Mouse (Mus musculus) adrenal gland, postnatal 14 days (tissue): ENCODE measurements at regions not wholly inside any gene's neighbourhood (a gene's known extent, or its start where the extent isn't known, plus 50 kb on each side); places are given as distances from the start of the nearest gene placed in this dataset.

Experiments used
- DNase-seq: peaks from one replicate; pipeline ENCODE4 v3.0.0; 2021; ENCODE audit warnings: mixed read lengths

DNA sequence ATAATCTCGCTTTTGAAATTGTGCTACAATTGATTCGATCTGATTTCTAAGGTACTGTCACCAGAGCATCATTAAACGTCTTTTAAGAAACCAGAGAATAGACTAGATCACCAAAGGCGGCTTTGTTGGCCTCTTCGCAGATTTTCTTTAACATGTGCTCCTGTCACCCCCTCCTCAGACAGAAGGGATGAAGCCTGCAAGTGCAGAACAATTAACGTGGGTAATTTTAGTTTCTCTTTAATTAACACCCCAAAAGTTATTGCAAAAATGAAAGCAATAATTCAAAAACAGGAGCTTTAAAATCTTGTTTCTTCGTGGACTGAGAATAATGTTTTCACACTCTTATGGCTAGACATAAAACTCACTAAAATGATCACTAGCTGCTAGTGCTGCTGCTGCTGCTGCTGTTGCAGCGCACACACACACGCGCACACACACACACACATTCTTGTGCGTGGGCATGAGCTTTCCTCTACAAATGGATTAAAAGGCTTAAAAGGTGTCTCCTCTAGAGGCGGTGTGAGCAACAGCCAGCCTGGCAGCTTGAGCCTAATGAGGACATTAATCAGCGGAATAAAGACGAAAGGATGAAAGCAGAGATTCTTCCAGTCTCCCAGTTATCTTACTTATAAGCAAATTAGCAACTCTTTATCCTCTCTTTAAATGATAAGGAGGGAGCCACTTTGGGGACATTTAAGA, 550.5 kb upstream of the Btbd3 start:
- DNase-seq = no peak

DNA sequence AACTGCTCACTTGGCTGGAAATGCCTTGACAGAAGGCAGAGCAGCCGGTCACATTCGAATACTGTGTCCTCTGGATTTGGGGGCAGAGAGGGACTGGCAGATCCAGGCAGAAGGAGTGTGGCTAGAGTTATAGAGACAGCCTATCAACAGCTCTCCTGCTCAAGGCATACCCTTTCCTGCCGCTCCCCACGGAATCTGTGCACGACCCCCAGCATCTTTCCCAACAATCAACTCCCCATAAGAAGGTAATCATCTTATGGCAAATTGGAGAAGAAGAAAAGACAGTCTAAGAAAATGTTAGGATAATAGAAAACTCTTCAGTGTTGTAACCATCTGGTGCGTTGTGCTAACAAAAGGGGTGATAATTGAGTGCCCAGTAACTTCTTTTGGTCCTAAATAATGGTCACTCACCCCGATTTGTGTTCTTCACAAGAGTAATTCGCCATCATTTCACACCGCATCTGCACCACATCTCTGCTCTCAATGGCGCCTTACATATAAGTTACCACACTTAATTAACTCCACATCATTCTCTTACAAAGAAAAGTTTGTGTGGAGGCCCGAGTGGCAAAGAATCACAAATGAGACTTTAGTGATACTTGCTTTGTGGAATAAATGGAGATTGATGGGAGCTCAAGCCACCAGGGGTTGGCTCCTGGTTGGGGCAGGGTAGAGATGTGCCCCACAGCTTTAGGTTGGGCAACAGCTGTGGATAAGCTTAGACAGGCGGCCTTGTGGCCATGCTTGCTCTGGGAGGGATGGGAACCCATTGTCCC, 551.2 kb upstream of the Btbd3 start:
- no peak for DNase-seq

DNA sequence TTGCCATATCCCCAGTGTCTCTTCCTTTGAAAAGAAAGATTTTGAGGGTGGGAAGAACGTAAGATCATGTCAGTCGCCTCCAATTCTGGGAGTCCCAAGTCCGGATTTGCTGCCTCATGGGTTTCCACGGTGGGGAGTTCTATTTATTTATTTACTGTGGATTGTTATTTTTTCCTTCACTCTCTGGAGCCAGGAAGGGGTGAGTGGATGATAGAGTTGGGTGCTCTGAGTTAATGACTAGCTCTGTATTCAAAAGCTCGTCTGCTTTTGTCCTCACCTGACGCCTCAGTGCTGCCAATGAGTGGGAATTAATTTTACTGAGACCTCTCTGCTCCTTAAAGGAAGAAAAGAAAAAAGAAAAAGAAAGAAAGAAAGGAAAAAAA, 551.8 kb upstream of the Btbd3 start:
- DNase-seq = no peak

DNA sequence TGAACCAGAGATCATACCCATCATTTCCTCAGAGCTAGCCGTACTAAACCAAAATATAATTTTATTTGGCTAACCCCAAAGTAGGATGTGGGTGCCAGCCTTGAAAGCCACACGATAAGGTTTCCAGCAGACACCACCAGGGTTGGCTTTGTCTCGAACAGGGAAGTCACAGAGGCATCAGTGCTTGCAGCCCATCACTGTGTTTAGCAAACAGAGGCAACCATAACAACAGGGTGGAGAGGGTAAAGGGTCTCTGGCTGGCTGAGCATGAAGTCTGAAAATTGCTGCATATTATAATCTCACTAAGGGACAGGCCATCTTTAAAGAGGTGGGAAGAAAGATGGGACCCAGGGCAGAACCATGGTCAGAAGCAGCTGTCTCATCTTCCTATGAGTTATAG, 552.3 kb upstream of the Btbd3 start:
- DNase-seq = no peak

DNA sequence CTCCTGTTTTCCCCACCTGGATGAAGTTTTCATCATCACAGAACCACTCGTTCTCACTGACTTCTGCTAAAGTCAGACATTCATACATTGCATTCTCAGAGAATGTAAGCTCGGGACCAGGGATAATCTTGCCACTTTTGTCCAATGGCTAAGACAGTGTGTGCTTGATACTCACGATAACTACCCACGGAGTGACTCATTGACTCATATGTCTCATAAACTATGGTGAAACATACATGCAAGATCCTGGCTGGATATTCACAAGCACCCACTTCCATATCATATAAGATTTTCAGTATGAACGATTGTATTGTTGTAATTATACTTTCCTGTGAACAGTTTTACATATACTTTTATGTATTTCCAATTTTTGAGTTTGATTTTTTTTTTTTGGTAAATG, 560.5 kb upstream of the Btbd3 start:
- no peak for DNase-seq

DNA sequence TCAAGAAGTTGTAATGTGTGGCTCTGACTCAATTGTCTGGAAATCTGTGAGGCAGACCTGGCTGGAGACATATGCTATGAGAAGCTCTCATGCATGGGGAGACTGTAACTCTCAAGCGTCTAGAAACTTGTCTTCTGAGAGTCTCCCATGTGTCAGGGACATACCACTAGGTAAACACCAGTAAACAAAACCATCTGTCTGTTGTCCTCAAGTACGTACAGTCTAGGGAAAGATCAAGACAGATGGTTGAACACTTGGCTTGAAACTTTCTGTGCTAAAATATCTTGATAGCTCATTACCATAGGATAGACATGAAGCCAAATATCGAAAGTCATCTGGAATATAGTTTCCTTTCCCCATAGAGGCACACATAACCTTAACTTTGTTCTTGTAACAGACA, 562.3 kb upstream of the Btbd3 start:
- no peak for DNase-seq

DNA sequence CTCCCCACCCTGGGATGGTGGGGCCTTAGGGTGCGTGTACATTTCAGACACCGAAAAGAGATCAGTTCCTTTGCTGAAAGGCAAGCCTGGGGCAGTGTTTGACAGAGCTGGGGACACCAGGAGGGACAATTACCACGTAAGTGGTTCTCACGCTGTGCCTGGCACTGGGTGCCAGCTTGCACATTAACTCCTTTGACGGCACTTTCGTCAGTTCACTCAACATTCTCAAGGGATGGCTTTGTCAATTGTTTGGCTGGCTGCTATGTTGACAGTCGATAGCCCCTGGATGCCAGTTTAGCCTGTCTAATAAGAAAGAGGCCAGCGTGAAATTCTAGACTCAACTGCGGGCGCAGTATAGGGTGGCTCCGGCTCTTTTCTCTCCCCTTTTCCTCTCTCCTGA, 569.2 kb upstream of the Btbd3 start:
- no peak for DNase-seq

DNA sequence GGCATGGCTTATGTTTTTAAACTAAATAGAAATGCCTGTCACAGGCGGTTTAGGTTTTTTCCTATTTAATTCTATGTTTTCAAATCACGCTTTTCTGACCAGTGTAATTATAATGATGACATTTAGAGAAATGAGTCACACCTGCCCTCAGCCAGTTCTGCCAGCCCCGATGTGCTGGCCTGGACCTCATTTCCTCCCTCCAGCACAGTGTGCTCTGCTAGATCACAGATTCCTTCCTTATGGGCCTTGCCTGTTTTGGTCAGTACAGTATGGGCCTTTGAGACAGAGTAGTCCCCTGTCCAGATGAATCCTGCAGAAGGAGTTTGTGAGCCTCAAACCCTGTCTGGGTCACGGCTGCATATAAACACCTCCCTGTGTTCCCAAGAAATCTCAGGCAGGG, 569.6 kb upstream of the Btbd3 start:
- no peak for DNase-seq

DNA sequence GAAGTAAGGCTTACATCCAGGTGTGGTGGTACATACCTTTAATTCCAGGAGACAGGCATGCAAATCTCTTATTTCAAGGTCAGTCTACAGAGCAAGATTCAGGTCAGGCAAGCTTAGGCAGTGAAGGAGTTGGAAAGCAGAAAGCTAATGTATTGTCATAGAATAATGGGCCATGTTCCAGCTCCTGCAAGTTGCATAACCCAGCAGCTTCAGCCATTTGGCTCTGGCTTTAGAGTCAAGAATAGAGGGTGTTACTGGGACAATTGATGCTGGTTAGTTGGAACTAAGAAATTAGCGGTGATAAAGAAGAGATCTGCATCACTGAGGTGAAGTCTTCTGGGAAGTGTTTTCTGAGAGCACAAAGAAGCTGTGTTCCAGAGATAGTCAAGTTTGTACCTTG, 565.3 kb upstream of the Jag1 start:
- no peak for DNase-seq

DNA sequence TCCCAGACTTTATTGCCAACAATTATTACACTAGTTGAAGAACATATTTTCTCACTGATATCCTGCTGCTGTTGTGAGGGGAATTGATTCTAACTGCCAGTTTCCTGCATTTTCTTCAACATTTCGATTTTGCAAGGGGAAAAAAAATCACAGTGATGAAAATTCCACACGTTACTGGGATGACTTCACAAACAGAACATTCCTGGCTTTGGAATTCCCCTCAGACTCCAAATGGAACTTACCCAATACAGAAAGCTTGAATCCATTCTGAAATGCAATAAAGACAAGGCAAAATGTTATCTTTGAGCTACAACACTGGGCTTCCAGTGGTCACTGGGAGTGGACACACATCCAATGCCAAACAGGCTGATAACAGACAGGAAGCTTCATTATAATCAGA, 546.7 kb upstream of the Jag1 start:
- no peak for DNase-seq

DNA sequence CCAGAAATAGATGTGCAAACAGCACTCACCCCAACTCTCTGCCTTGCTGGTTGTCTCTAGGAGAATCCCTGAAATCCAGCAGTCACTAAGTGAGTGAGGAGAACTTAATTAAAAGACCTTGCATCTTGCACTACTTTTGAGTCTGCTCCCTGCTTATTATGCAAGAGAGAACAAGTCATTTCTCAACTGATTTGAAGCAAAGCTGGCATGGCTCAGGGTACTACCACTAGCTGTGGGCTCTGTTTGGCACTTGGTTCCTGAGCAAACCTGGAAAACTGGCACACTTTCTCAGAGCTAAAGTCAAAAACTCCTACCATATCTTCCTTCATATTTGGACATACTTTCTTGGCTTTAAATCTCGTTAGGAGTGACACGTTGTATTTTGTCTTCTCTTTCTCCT, 545.8 kb upstream of the Jag1 start:
- DNase-seq = peak; percentile 29

DNA sequence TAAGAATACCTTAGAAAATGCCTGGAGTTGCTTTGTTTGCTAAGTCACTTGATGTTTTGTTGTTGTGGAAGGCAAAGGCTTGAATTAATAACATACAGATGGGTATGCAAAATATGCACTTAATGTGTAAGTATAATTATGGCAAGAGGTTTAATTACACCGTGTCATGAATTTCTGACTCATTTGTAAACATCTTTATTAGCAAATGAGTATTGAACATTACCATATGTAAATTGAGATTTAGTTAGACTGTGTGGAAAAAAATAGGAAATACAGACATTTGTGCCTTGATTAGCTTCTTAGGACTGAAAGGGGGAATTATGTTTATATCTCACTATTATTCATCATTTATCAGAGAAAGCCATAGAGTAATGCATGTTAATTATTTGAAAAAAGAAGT, 544.0 kb upstream of the Jag1 start:
- no peak for DNase-seq

DNA sequence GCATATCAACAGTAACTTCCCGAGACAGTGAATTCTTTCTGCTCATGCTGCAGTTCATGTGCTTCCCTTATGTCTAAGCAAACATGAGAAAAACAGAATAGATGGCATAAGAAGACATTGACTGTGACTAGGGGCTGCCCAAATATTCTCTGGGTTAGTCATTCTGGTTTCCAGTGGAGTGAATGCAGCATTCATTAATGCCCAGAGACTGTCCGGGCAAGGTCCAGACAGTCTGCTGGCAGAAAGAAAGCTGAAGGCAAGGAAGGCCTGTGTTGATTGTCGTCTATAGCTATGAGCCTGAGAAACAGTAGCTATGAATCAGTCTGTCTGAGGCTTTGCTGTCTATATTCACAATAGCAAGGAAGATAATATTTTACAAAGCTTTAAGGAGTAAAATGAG, 537.9 kb upstream of the Jag1 start:
- no peak for DNase-seq

DNA sequence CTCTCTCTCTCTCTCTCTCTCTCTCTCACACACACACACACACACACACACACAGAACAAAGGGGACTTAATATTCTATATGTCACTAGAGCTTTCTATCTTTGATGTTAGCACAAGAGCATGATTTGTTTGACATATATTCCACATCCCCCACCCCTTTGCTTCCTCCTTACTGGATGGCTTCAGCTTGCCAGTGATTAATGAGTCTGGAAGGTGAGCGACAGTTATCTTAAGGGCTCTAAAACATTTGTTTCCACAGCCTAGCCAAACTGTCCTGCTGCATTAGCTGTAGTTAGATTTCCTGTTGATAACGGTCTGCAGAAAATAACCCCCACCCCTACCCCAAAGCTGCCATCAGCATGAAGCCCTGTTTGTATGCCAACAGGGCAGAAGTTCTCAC, 527.7 kb upstream of the Jag1 start:
- no peak for DNase-seq

DNA sequence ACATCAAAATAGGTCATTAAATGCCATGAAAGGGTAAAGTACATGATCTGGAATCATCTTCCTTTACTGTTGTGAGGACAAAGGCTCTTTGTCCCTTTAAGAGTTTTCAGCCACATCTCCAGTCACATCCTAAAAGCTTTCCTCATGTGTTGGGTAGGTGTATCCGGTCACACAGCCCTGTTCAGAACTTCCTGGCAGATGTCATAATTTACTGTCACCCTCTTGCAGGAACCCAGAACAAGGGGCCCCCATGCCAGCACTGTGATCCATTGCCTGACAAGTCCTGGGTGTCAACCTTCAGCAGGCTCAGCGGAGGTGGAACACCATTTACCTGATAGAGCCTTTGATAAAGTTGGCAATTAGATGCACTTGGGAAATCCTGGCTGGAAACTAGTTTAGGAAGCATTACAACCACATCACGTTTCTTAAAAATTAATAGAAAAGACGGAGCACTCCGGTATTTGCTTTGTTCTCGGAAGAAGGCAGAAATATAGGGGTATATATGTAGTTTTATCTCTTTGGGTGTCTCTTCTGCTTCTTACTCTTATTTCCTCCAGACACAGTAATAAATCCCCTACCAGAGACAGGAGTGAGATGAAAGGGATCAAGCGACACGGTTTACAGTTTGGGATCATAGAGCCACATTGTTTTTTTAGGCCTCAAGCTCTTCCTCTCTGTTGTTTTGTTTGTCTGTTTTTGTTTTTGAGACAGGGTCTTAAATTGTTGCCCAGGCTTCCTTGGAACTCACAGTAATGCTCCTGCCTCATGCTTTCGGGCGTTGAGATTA, 527.0 kb upstream of the Jag1 start:
- peak; percentile 29 for DNase-seq

DNA sequence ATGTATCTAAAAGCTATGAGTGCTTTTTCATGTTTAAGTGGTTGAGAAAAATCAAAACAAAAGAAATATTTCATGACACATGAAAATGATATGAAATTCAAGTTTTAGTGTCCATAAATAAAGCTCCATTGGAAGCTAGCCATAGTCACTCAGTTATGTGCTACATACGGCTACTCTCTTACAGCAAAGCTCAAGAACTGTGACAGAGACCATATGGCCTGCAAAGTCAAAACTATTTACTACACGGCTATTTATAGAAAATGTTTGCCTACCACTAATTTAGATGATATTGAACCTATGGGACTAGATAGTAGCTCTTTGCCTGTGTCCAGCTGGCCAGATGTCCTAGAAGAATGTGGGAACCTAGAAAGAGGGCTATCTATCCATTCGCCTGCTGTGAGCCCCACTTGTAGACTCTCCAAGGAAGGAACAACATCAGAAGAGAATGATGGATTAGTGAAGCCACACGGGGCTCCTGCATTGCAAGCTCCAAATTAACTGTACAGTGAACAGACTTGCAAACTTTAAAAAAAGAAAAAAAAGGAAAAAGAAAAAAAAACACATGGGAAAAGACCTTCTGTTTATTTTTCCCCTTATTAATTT, 518.7 kb upstream of the Jag1 start:
- DNase-seq = no peak

DNA sequence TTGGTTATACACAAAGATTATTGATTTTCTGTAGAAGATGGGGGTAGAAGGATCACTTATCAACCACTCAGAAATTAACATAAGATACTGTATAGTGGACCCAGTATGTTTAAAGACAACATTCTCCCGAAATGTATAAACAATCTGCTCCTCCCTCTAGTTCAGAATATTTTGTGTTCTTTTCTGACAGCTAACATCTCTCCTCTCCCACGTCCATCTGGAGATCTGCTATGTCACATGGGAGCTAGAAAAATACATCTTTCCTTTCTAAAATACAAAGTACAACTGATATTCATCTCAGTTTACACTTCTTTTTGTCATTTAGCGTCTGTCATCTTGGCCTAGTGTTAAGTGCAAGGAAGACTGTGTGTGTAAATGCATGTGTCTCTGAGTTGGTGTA, 500.2 kb upstream of the Jag1 start:
- DNase-seq = no peak

DNA sequence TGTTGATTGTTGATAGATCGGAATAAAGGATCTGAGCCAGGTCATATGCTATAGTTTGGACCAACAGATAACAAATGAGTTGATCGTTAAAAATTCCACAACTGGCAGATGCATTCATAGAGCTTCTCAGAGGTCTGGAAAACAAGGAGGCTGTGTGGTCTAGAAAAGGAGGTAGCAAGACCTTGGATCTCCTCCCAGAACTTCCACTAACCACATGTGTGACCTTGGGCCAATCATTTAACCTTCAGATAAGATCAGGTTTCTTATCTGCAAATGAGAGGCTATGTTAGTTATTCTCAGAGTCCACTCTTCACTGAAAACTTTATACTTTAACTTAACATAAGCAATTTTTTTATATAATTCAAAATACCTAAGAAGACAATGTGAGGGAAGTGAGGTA, 497.3 kb upstream of the Jag1 start:
- no peak for DNase-seq

DNA sequence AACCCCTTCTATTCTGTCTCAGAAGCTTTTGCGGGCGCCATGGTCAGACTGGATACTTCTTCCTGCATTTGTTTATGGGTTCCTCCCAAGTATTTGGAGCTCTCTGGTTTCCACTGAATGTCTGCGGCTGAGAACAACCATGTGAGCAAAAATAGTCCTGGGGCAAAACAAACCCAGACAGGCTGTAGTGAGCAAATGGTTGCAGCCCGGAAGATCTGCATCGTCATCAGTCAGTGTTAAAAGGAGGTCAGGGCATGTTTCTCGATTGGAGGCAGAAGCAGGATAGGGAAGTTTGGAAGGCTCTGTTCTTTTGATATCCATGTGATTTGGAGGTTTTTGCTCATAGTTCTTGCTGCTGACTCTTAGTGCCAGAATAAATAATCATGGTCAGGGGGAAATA, 492.1 kb upstream of the Jag1 start:
- DNase-seq = no peak

DNA sequence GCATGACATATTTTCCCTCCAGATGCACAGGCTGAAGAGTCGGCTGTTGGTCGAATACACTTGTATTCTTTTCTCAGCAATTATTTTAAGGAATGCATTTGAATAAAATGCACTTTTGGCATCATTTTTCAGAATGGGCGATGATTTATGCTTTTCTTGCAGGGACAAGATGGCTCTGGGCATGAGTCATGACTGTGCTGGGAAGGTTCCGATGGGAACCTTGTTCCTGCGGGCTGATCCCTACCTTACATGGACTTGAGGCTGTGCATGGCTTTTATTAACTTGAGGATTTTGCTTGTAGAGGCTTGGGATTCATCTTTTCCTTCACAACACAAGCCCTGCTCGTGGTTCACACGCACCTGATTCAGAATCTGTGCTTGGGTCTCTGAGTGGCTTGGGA, 481.7 kb upstream of the Jag1 start:
- DNase-seq = no peak

DNA sequence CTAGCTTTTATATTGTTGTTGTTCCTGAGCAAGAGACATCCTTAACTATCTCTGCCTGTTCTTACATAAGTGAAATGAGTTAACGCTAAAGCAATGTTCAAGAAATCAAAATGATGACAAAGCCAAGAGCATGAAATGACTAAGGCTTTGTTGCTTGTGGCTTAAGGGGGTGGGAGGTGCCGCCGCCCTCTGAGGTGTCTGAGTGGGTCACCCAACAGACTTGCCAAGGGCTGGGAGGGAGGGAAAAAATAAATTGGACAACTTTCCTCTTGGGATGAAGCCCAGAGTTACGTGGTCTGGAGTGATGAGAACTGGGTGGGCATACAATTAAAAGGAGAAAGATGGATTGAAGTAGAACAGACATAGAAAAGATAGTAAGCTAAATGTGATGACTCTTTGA, 478.1 kb upstream of the Jag1 start:
- no peak for DNase-seq

DNA sequence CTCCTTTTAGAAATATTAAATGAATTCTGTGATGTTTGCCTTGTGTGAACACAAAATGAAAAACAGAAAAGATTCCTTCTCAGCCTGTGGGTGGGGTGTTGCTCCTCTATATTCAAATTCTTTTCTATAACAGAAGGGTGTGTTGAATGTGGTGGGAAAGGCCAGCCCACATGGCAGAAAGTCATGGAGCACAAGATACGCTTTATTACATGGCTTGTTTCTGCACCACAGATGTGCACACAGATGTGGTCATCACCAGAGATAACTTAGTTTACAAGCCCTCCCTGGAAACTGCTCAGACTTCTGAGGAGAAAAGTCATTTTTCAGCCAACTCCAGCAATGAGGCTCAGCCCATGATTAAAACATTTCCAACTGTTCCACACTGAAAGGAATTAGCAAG, 475.1 kb upstream of the Jag1 start:
- no peak for DNase-seq

DNA sequence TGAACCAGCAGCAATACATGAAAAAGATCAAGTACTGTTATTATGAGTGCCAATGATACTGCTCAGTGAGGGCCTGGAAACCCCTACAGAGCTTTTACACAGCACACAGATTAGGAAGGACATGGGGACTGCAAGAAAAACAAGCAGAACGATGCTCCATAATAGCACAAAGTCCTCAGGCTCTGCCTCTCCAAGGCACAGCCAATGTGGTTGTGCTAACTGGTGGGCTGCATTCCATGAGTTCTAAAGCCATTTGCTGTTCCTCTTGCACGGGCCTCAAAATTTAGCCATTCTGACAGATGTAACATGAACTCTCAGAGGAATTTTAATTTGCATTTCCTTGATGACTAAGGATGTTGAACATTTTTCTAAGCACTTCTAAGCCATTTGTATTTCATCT, 465.0 kb upstream of the Jag1 start:
- DNase-seq = no peak
